Mouse (Mus musculus) liver, embryonic 14.5 days (tissue): ENCODE results near the gene Gm37240. TPM values are rescaled to one million over a fixed set of nuclear protein-coding genes. Genes with fewer than 3 reads are reported as not detected.

Source experiments
- ATAC-seq: fragments of 200-750 bp; cut with Nextera tagmentation; 2 replicates; pipeline ENCODE4 v1.8.0; 2017; ENCODE audit warnings: moderate number of reproducible peaks, mild to moderate bottlenecking, moderate library complexity; ENCODE audit not compliant: insufficient read depth
- DNase-seq, 3 experiments: peaks; one replicate each; pipeline ENCODE4 v3.0.0-alpha.2; 2012 to 2013; ENCODE audit warnings: low read depth in 3 of 3, low spot score in 3 of 3
- H3K27ac ChIP-seq: fragments of 300-500 bp; sonication (generic); 2 replicates; pipeline ENCODE4 v1.5.1; 2014; ENCODE audit warnings: moderate library complexity, mild to moderate bottlenecking, control low read depth, inconsistent platforms
- H3K27me3 ChIP-seq: fragments of 300-500 bp; sonication (generic); 2 replicates; pipeline ENCODE4 v1.6.1; 2014; ENCODE audit warnings: mild to moderate bottlenecking, low read length, moderate library complexity; ENCODE audit not compliant: control insufficient read depth, insufficient read depth
- H3K36me3 ChIP-seq: fragments of 300-500 bp; sonication (generic); replicated peaks from 2 replicates; pipeline ENCODE4 v1.6.1; 2014; ENCODE audit warnings: low read depth; ENCODE audit not compliant: control insufficient read depth, insufficient read depth
- H3K4me1 ChIP-seq, 2 experiments: fragments of 200-500 bp in 1 of 2; fragments of 300-500 bp in 1 of 2; sonication (generic) in 1 of 2; replicated peaks; 2 replicates each; pipeline ENCODE4 v1.6.1; 2012 to 2014; ENCODE audit warnings: antibody characterized with exemption in 1 of 2, inconsistent platforms in 1 of 2, low read length in 1 of 2; ENCODE audit not compliant: control insufficient read depth in 2 of 2, insufficient read depth in 2 of 2
- H3K4me2 ChIP-seq: fragments of 300-500 bp; sonication (generic); 2 replicates; pipeline ENCODE4 v1.6.1; 2014; ENCODE audit warnings: low read depth, mild to moderate bottlenecking, control low read depth, moderate library complexity
- H3K4me3 ChIP-seq, 2 experiments: fragments of 200-500 bp in 1 of 2; fragments of 300-500 bp in 1 of 2; sonication (generic) in 1 of 2; 2 replicates each; pipeline ENCODE4 v1.5.1; 2012 to 2014; ENCODE audit warnings: low read depth in 2 of 2, low read length in 2 of 2, mild to moderate bottlenecking in 2 of 2, control low read depth in 1 of 2, inconsistent platforms in 1 of 2, moderate library complexity in 1 of 2; ENCODE audit not compliant: insufficient read depth in 1 of 2
- H3K9ac ChIP-seq: fragments of 300-500 bp; sonication (generic); replicated peaks from 2 replicates; pipeline ENCODE4 v1.6.1; 2014; ENCODE audit warnings: mild to moderate bottlenecking, control low read depth, moderate library complexity
- H3K9me3 ChIP-seq: fragments of 300-500 bp; sonication (generic); 2 replicates; pipeline ENCODE4 v1.6.1; 2016; ENCODE audit warnings: low read length, mixed read lengths; ENCODE audit not compliant: control insufficient read depth
- CTCF ChIP-seq: IDR thresholded peaks from 2 replicates; pipeline ENCODE4 v1.5.1; 2016; ENCODE audit warnings: antibody characterized with exemption, low read depth, control low read depth
- EP300 ChIP-seq: IDR thresholded peaks from 2 replicates; pipeline ENCODE4 v1.6.1; 2016; ENCODE audit warnings: antibody characterized with exemption, low read depth
- WGBS: fragments of 180-500 bp; shearing (Covaris S2); extraction: QIAGEN DNeasy Blood & Tissue Kit; methylation state at CpG from one replicate; pipeline ENCODE4 v1.1.7; 2014; ENCODE audit not compliant: insufficient replicate concordance; 5-methylcytosine and 5-hydroxymethylcytosine counted together
- polyA plus RNA-seq, 2 experiments: library from polyadenylated mRNA; depleted of rRNA in 1 of 2; stranded (reverse) in 1 of 2; unstranded in 1 of 2; fragments of >200 nt; fragmentation: Nextera tagmentation in 1 of 2; extraction: Ambion mirVana in 1 of 2; gene quantifications; 2 replicates each; pipeline versions ENCODE4 v1.2.1 to v1.2.3; 2012 to 2014

The Gm37240 gene
- polyA plus RNA-seq, 2 experiments: 0.03 to 0.30 TPM

DNA sequence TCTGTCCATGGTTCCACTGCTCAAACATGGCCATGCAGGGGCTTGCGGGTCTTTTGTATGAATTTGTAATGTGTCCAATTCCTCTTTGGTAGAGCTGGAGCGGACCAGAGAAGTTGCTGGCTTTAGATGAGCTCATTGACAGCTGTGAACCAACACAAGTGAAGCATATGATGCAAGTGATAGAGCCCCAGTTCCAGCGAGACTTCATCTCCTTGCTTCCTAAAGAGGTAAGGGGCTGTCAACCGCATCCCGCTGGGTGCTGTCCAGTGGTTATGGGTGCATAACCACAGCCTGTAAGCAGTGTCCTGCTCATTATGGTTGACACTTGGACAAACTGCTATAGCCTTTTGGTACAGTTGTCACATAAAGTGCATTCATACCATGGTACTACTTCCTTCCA is 922.2 kb downstream of the Gm37240 start:
- Histone ChIP-seq H3K27ac (no peak overlapping the region), H3K9ac (no peak overlapping the region), H3K4me3 (no peak overlapping the region), H3K36me3 (no peaks in the 10 kb centered on the region), H3K4me2 (no peak overlapping the region), H3K9me3 (no peaks in the 10 kb centered on the region), H3K4me1 (no peaks in the 10 kb centered on the region), H3K27me3 (no peaks in the 10 kb centered on the region)
- ATAC-seq (no peak), DNase-seq (no peak)
- 74% methylated on average over 5 of the region's 5 CpGs for WGBS
- TF ChIP-seq EP300 (no peak), CTCF (no peak)

DNA sequence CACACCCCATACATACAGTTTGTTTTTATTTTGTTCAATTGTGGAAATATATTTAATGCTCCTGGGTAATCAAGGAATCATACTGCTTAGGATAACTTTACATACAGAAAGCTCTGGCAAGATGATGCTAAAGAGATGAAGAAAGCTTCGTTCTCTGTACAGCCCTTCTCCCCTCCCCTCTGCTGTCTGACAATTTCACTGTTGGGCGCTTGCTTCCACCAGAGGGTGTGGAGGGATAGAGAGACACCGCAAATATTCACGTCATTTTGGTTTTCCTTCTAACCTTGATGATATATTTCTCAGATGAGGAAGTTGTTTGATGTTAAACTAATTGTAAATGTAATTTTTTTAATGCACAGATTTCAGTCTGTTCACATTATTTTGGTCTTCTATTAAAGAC is 931.5 kb downstream of the Gm37240 start:
- no peak overlapping the region for H3K27ac ChIP-seq
- H3K9me3 ChIP-seq: no peaks in the 10 kb centered on the region
- H3K36me3 ChIP-seq: no peaks in the 10 kb centered on the region
- no peaks in the 10 kb centered on the region for H3K27me3 ChIP-seq
- DNase-seq: no peak
- no peak overlapping the region for H3K4me3 ChIP-seq
- ATAC-seq: no peak
- no peak for TF ChIP-seq CTCF
- no peak for TF ChIP-seq EP300
- no peak overlapping the region for H3K9ac ChIP-seq
- no peak overlapping the region for H3K4me2 ChIP-seq
- no peaks in the 10 kb centered on the region for H3K4me1 ChIP-seq
- 72% methylated on average over 4 of the region's 4 CpGs for WGBS

DNA sequence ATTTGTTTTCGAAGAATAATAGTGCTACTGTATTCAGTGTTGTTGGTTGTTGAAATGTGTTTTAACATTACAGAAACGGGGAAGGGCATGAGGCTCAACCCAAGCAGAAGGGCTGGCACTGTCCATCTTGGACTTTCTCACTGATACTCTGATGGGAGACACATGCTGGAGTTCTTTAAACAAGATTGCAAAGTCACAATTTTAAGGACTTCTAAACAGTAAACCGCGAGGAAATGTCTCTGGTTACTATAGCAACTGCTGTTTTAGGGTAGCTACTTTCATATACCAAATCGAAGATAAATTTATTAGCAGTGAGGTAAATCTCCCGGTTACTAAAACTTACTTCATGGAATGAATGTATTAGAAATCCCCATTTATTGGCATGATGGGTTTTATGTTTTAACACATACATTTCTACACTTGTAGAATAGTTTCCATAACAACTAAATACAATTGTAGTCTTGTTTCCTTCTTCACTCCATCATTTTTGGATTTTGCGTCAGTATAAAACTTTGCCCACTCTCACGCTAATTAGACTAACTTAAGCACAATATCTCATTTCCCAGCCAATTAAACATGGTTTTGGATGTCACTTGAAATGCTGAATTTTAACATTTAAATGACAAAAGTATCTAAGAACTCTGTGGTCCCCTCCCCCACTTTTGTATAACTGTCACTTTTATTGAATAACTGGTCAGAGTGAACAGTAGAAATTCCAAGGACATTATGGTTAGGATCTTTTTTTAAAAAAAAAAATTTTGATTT is 932.1 kb downstream of the Gm37240 start:
- Histone ChIP-seq H3K27ac (no peak overlapping the region), H3K4me2 (no peak overlapping the region), H3K4me1 (no peaks in the 10 kb centered on the region), H3K9me3 (no peaks in the 10 kb centered on the region), H3K36me3 (no peaks in the 10 kb centered on the region), H3K27me3 (no peaks in the 10 kb centered on the region), H3K4me3 (no peak overlapping the region), H3K9ac (no peak overlapping the region)
- WGBS: 83% methylated on average over 8 of the region's 8 CpGs
- no peak for ATAC-seq
- DNase-seq: no peak
- TF ChIP-seq CTCF (no peak), EP300 (no peak)

DNA sequence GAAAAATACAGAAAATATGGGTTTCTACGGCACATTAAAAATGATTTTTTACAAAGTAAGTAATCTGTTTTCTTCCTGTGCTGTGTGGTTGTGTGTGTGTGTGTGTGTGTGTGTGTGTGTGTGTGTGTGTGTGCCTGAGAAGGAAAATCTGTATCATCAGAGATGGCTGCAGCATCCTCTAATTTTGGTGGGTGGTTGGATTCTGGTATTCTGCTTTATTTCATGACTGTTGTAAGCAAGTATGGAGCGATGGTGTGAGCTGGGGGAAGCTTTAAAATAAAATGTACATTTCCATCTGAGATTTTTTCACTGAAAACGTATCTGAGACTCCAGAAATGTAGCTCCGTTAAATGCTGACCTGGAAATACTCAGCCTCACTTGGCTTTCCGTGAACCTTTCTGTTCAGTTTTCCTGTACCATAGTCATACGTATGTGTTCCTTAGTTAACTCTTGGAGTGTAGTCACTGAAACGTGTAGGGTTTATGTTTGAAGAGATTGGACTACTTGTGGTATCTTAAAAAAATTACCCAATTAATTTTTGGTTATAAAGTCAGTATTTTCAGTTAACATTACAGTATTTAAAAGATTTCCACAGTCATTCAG is 934.6 kb downstream of the Gm37240 start:
- 78% methylated on average over 7 of the region's 7 CpGs for WGBS
- ATAC-seq (no peak), DNase-seq (no peak)
- Histone ChIP-seq H3K27ac (no peak overlapping the region), H3K4me3 (no peak overlapping the region), H3K36me3 (no peaks in the 10 kb centered on the region), H3K27me3 (no peaks in the 10 kb centered on the region), H3K4me1 (no peaks in the 10 kb centered on the region), H3K9ac (no peak overlapping the region), H3K4me2 (no peak overlapping the region), H3K9me3 (no peaks in the 10 kb centered on the region)
- TF ChIP-seq EP300 (no peak), CTCF (no peak)

DNA sequence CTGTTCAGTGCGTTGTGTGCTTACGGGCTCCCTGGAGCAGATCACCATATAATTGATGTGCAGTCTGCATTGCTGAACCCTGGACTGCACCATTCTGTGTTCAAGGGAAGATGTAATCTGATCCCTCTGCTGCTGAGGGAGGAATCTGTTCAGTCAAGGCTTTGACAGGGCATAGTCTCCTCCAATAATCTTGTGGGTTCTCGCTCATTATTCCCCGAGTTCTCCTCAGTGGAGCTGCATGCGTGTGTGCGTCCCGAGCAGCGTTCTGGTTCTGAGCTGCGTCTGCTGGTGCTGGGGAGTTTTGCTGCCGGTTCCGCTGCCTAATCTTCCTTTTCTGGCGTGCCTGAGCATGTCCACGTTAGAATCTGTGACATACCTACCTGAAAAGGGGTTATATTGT is 935.2 kb downstream of the Gm37240 start:
- Histone ChIP-seq H3K4me1 (no peaks in the 10 kb centered on the region), H3K4me3 (no peak overlapping the region), H3K9ac (no peak overlapping the region), H3K9me3 (no peaks in the 10 kb centered on the region), H3K27me3 (no peaks in the 10 kb centered on the region), H3K27ac (no peak overlapping the region), H3K4me2 (no peak overlapping the region), H3K36me3 (no peaks in the 10 kb centered on the region)
- ATAC-seq: no peak
- no peak for TF ChIP-seq EP300
- no peak for TF ChIP-seq CTCF
- WGBS: 72% methylated on average over 13 of the region's 13 CpGs
- no peak for DNase-seq
